Mouse (Mus musculus): ENCODE measurements at regions not wholly inside any gene's neighbourhood (a gene's known extent, or its start where the extent isn't known, plus 50 kb on each side); places are given as distances from the start of the nearest gene placed in this dataset.
A peak's percentile ranks its signal among the peaks of the same experiment; 100 is the strongest.

DNA sequence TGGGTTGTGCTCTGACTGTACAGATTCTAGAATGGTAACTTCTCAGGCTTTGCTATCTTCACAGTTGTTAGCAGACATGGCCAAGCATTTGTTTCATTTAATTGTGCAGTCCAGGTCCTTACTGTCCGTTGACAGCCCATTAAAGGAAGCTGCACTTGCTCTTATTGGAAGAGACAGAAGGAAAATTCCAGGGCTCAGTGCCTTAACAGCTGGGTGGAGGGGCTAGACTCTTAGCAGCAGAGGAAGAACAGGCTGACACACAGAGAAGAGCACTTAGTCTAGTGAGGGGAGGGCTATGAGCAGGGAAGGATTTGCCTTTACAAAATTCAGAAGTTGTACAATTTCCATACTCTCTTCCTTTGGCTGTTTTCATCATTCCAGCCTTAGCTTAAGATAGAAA, 161.5 kb upstream of the Ghitm start:
- DNase-seq (ENCODE audit: low spot score in 2 of 2) = no peak

GRCm38 (mm10) chr14:37292084-37292860, 157.2 kb upstream of the Ghitm start:
- peak in 1 of 2 experiments; percentile 27 for DNase-seq (ENCODE audit: low spot score in 2 of 2)

DNA sequence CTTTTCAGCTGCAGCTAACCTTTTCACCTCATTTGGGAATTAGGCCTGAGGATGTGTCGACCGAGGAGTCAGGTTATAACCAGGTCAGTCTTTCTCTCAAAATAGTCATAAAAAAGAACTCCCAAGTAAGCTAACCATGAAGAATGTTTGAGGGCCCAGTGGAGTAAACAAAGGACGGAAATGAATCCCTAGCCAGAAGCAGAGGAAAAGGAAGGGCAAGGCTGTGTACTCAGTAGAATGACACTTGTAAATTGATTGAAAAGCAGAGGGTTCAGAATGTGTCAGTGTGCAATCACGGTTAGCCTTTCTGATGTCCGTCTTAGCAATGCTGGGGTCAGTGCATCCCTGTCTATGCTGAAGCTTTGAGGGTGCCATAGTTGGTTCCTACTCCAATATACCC, 149.3 kb upstream of the Ghitm start:
- DNase-seq (ENCODE audit: low spot score in 2 of 2) = no peak

DNA sequence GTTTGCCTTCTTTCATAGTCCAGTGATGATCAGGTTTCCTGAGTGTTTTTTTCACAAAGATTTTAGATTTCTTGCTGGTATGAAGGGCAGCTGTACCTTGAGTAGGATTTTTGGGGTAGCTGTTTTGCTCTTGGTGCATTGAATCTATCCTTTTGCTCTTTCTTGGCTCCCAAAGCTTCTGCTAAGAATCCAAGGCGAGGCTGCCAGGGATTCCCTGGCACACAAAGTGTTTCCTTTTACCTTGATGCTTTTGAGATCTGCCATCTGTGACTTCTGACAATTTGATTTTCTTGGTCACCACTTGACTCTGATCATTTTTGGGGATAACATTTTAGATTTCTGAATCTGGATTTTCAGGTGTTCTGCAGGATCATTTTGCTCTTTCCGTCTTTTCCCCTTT, 144.3 kb upstream of the Ghitm start:
- no peak for DNase-seq (ENCODE audit: low spot score in 2 of 2)

DNA sequence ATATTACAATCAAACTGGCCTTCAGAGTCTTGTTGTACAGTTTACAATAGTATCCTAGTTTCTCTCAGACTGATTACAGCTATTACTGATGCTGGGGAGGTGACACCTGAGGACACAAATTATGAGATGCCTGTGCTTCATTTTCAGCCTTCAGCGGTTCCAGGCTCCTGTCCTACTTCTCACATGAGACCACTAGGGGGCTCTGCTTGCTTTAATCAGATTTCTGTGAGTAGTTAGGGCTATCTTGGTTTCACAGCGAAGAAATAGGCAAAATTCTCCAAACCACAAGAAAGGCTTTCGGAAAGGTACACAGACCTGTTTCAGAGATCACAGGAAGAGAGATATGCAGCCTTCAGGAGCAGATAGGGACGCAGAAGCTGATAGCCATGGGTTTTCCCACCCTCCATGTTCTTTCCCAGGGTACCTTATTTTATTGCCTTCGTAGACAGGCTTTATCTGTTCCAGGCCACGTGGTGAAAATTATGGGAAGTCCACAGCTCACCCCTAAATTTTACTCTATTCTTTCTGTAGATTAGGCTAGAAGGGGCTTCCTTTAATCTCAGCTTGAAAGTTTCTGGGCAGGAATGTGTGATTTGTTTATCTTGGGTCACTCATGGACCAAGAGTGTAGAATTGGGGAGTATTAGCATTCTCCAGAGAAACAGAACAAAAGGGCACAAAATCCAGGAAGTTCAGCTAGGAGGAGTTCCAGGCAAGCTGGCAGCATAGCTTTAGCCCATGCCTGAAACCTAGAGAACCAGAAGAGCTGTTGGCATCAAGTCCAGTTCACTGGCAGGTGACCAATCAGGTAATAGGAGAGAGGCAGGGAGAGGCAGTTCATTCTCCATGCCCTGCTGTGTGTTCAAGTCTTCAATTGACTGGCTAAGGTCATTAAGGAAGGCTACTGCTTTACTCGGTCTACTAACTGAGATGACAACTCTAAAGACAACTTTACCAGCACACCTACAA, 141.9 kb upstream of the Ghitm start:
- DNase-seq (ENCODE audit: low spot score in 2 of 2) = peak; percentile 16 to 27

DNA sequence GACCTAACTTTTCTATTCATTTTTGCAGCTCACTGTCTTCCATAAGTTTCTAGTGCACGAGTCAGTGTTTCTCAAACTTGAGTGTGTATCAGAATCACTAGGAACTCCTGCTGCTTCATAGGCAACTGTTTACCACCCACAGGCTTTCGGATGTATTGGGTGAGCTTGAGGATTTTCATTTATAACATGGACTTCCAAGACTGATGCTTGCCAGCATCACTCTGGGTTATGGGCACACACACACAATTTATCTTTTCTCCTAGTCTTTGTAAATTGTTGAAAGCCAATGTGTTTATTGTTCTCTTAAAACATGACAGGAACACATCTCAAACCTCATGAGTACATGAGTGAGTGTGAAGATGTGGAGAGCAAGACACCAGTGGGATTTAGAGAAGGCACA, 137.0 kb upstream of the Ghitm start:
- no peak for DNase-seq (ENCODE audit: low spot score in 2 of 2)

DNA sequence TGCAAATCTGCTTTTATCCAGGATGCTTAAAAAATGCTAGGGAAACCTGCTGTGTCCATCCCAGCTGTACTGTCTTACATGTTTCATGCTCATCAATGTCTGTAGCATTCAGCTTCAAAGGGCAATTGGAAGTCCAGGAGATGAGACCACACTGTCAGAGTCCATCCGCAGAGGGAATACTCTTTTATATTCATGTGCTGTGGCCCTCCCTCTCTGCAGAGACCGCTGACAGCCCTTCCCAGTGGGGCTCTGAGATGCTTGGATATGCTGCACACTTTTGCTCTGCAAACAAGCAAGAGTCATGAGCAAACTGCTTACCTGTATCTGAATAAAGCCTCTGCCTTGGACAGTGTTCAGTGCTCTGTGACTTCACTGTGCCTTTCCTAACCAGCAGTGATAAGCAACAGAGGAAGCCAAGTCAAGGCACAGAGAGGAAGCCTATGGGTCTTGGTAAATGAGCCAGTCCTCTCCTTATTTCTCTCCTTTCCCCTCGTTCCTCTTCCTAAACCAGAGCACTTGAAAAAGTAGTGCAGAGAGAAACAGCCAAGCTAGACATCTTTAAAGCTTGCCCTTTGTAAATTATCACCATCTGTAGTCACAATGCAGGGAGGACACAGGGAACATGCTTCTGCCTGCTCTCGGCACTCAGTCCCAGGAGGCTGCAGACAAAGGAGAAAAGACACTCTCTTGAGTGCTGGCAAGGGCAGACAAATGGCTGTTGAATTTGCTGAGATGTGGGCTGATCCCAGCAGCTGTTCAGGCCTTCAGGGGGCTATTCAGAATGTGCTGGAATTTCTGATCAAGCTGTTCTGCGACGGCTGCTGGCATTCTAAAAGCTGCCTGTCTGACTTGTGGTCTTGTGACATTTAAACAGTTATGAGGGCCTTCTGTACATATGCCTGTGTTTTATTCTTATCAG, 136.2 kb upstream of the Ghitm start:
- peak in 1 of 2 experiments; percentile 13 for DNase-seq (ENCODE audit: low spot score in 2 of 2)

- no peak for DNase-seq (ENCODE audit: low spot score in 2 of 2)
These were observed 134.8 kb upstream of the Ghitm start for GRCm38 (mm10) chr14:37269920-37270319.

- DNase-seq (ENCODE audit: low spot score in 2 of 2) = peak; percentile 57 to 88
These were observed 103.6 kb upstream of the Ghitm start for GRCm38 (mm10) chr14:37238632-37239032.

DNA sequence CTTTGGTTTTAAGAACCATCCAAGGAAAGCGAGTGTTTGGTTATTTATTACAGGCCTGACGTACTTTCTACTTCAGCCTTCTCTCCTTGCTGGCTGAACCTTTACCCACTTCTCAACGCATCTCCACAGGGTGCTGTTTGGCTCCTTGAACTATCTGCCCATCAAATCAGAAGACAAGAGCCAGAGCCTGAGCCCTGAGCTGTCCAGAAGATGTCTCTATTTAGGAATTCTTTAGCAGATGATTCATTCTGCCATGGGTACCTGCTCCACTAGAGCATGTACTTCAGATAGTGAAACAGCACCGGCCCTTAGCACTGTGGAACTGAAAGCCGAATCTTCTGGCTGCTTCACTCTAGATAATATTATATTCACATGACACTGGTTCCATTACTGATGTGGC, 102.1 kb upstream of the Ghitm start:
- peak in 1 of 2 experiments; percentile 8 for DNase-seq (ENCODE audit: low spot score in 2 of 2)

DNA sequence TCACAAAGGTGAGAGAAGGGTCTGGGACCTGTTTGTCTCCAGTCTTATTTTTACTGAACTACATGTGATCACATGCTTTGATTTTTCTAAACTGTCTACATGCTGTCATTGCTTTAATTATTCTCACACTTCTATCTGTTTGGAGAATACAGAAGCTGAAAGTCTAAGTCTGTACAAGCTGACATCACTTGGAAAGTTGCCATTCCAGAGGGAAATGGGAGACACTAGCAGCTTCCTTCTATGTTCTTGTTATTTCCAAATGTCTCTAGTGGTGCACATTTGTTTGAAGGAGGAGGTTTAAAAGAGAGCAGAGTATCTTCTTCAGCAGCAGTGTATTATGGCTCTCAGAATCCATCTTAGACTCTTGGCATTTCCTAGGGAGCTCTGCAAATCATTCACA, 73.2 kb upstream of the Ghitm start:
- DNase-seq (ENCODE audit: low spot score in 2 of 2) = no peak

- DNase-seq (ENCODE audit: low spot score in 2 of 2) = no peak
These were observed 54.7 kb upstream of the Ghitm start for GRCm38 (mm10) chr14:37189795-37190194.

Data from cerebellum, postnatal 4 days (tissue).